Mouse (Mus musculus): ENCODE data around the gene Chst11. TPM values are rescaled to one million over a fixed set of nuclear protein-coding genes. Genes with fewer than 3 reads are reported as not detected.

Chst11 gene
- 1.2 and 1.5 TPM in 2 replicates for polyA plus RNA-seq (2016; fragmentation: Nextera tagmentation; extraction: Ambion mirVana)

GRCm38 (mm10) chr10:82984950-82985699 is at the start of gene Chst11:
Chst11 (plus strand) TSS chr10:82985498.
- peak within 1 kb of the TSS; percentile 86 for H3K27ac ChIP-seq
- H3K4me1 ChIP-seq = peaks cover 41% of the 10 kb centered on the region
- no peaks in the 10 kb centered on the region for H3K36me3 ChIP-seq
- whole genome bisulfite sequencing = under 1% methylated on average over 66 of the region's 67 CpGs
- peak within 1 kb of the TSS; percentile 80 for H3K4me3 ChIP-seq
- DNase-seq (ENCODE audit: low spot score) = peak; percentile 84
- peaks cover 62% of the 10 kb centered on the region for H3K27me3 ChIP-seq (ENCODE audit: low read depth, poor library complexity, severe bottlenecking)
- no peaks in the 10 kb centered on the region for H3K9me3 ChIP-seq (replicated peaks)

- no peaks in the 10 kb centered on the region for H3K9me3 ChIP-seq (replicated peaks)
- no peak for DNase-seq (ENCODE audit: low spot score)
- H3K27ac ChIP-seq = no peak overlapping the region
- H3K4me1 ChIP-seq = no peaks in the 10 kb centered on the region
- no peak overlapping the region for H3K4me3 ChIP-seq
- WGBS = 89% methylated on average over 6 of the region's 6 CpGs
- H3K27me3 ChIP-seq (ENCODE audit: low read depth, poor library complexity, severe bottlenecking) = no peaks in the 10 kb centered on the region
- no peaks in the 10 kb centered on the region for H3K36me3 ChIP-seq
Measured at GRCm38 (mm10) chr10:82935774-82936173, 49.5 kb upstream of the Chst11 start.

- Histone ChIP-seq H3K4me3 (no peak overlapping the region), H3K36me3 (no peaks in the 10 kb centered on the region), H3K27ac (no peak overlapping the region), H3K9me3 (replicated peaks) (peaks cover 4% of the 10 kb centered on the region; the same call in 1 of the 2 replicates), H3K27me3 (ENCODE audit: low read depth, poor library complexity, severe bottlenecking) (no peaks in the 10 kb centered on the region), H3K4me1 (peaks cover 4% of the 10 kb centered on the region; the same call in 1 of the 2 replicates)
- WGBS = 87% methylated on average over 4 of the region's 4 CpGs
- no peak for DNase-seq (ENCODE audit: low spot score)
Measured at GRCm38 (mm10) chr10:82953415-82953814, 31.9 kb upstream of the Chst11 start.

GRCm38 (mm10) chr10:82955117-82955516 is 30.2 kb upstream of the Chst11 start:
- Histone ChIP-seq H3K9me3 (replicated peaks) (peaks cover 4% of the 10 kb centered on the region; the same call in 1 of the 2 replicates), H3K4me3 (no peak overlapping the region), H3K27ac (no peak overlapping the region), H3K36me3 (no peaks in the 10 kb centered on the region), H3K27me3 (ENCODE audit: low read depth, poor library complexity, severe bottlenecking) (no peaks in the 10 kb centered on the region), H3K4me1 (peaks cover 4% of the 10 kb centered on the region; the same call in 1 of the 2 replicates)
- DNase-seq (ENCODE audit: low spot score) = no peak
- 92% methylated on average over 18 of the region's 18 CpGs for WGBS

GRCm38 (mm10) chr10:82958218-82958761 is 27.0 kb upstream of the Chst11 start:
- 82% methylated on average over 5 of the region's 5 CpGs for WGBS
- no peaks in the 10 kb centered on the region for H3K36me3 ChIP-seq
- peaks cover 4% of the 10 kb centered on the region; the same call in 1 of the 2 replicates for H3K9me3 ChIP-seq (replicated peaks)
- DNase-seq (ENCODE audit: low spot score) = no peak
- no peak overlapping the region for H3K27ac ChIP-seq
- no peak overlapping the region for H3K4me3 ChIP-seq
- no peaks in the 10 kb centered on the region for H3K27me3 ChIP-seq (ENCODE audit: low read depth, poor library complexity, severe bottlenecking)
- H3K4me1 ChIP-seq = no peaks in the 10 kb centered on the region

- no peaks in the 10 kb centered on the region for H3K4me1 ChIP-seq
- no peaks in the 10 kb centered on the region for H3K36me3 ChIP-seq
- no peak overlapping the region for H3K27ac ChIP-seq
- H3K9me3 ChIP-seq (replicated peaks) = peaks cover 2% of the 10 kb centered on the region; the same call in 1 of the 2 replicates
- no peak overlapping the region for H3K4me3 ChIP-seq
- H3K27me3 ChIP-seq (ENCODE audit: low read depth, poor library complexity, severe bottlenecking) = no peaks in the 10 kb centered on the region
- no peak for DNase-seq (ENCODE audit: low spot score)
Measured at GRCm38 (mm10) chr10:82959316-82959715, 26.0 kb upstream of the Chst11 start.

- Histone ChIP-seq H3K9me3 (replicated peaks) (no peaks in the 10 kb centered on the region), H3K36me3 (no peaks in the 10 kb centered on the region), H3K27ac (no peak overlapping the region), H3K4me1 (no peaks in the 10 kb centered on the region), H3K27me3 (ENCODE audit: low read depth, poor library complexity, severe bottlenecking) (no peaks in the 10 kb centered on the region), H3K4me3 (no peak overlapping the region)
- 46% methylated on average over 7 of the region's 7 CpGs for WGBS
- DNase-seq (ENCODE audit: low spot score) = no peak
Measured at GRCm38 (mm10) chr10:82961302-82961701, 24.0 kb upstream of the Chst11 start.

GRCm38 (mm10) chr10:82962018-82962417 is 23.3 kb upstream of the Chst11 start:
- H3K4me3 ChIP-seq = no peak overlapping the region
- H3K4me1 ChIP-seq = no peaks in the 10 kb centered on the region
- no peaks in the 10 kb centered on the region for H3K36me3 ChIP-seq
- DNase-seq (ENCODE audit: low spot score) = no peak
- no peaks in the 10 kb centered on the region for H3K9me3 ChIP-seq (replicated peaks)
- no peaks in the 10 kb centered on the region for H3K27me3 ChIP-seq (ENCODE audit: low read depth, poor library complexity, severe bottlenecking)
- no peak overlapping the region for H3K27ac ChIP-seq
- 90% methylated on average over 4 of the region's 4 CpGs for WGBS

GRCm38 (mm10) chr10:82962472-82963020 is 22.8 kb upstream of the Chst11 start:
- 85% methylated on average over 6 of the region's 6 CpGs for WGBS
- Histone ChIP-seq H3K27me3 (ENCODE audit: low read depth, poor library complexity, severe bottlenecking) (no peaks in the 10 kb centered on the region), H3K4me3 (no peak overlapping the region), H3K27ac (no peak overlapping the region), H3K4me1 (no peaks in the 10 kb centered on the region), H3K36me3 (no peaks in the 10 kb centered on the region), H3K9me3 (replicated peaks) (no peaks in the 10 kb centered on the region)
- no peak for DNase-seq (ENCODE audit: low spot score)

GRCm38 (mm10) chr10:82964491-82964890 is 20.8 kb upstream of the Chst11 start:
- H3K27me3 ChIP-seq (ENCODE audit: low read depth, poor library complexity, severe bottlenecking) = no peaks in the 10 kb centered on the region
- no peaks in the 10 kb centered on the region for H3K36me3 ChIP-seq
- no peak overlapping the region for H3K27ac ChIP-seq
- H3K9me3 ChIP-seq (replicated peaks) = no peaks in the 10 kb centered on the region
- no peak overlapping the region for H3K4me3 ChIP-seq
- H3K4me1 ChIP-seq = peaks cover 2% of the 10 kb centered on the region
- 80% methylated on average over 7 of the region's 7 CpGs for WGBS
- DNase-seq (ENCODE audit: low spot score) = no peak

- no peak for DNase-seq (ENCODE audit: low spot score)
- Histone ChIP-seq H3K9me3 (replicated peaks) (no peaks in the 10 kb centered on the region), H3K36me3 (no peaks in the 10 kb centered on the region), H3K4me1 (peaks cover 5% of the 10 kb centered on the region), H3K27me3 (ENCODE audit: low read depth, poor library complexity, severe bottlenecking) (no peaks in the 10 kb centered on the region), H3K27ac (no peak overlapping the region), H3K4me3 (no peak overlapping the region)
- WGBS = 89% methylated on average over 7 of the region's 7 CpGs
Measured at GRCm38 (mm10) chr10:82966672-82967071, 18.6 kb upstream of the Chst11 start.

GRCm38 (mm10) chr10:82969612-82970011 is 15.7 kb upstream of the Chst11 start:
- H3K27me3 ChIP-seq (ENCODE audit: low read depth, poor library complexity, severe bottlenecking) = no peaks in the 10 kb centered on the region
- H3K9me3 ChIP-seq (replicated peaks) = no peaks in the 10 kb centered on the region
- DNase-seq (ENCODE audit: low spot score) = no peak
- 0 out of 2 replicates have a peak overlapping the region, but pooled peaks have one; percentile 14 for H3K27ac ChIP-seq
- peaks cover 5% of the 10 kb centered on the region for H3K4me1 ChIP-seq
- WGBS = 72% methylated on average over 5 of the region's 5 CpGs
- no peaks in the 10 kb centered on the region for H3K36me3 ChIP-seq
- no peak overlapping the region for H3K4me3 ChIP-seq

GRCm38 (mm10) chr10:82971549-82971948 is 13.7 kb upstream of the Chst11 start:
- WGBS = 81% methylated on average over 11 of the region's 11 CpGs
- Histone ChIP-seq H3K27ac (no peak overlapping the region; the same call in 1 of the 2 replicates), H3K4me1 (peaks cover 9% of the 10 kb centered on the region), H3K9me3 (replicated peaks) (no peaks in the 10 kb centered on the region), H3K27me3 (ENCODE audit: low read depth, poor library complexity, severe bottlenecking) (no peaks in the 10 kb centered on the region), H3K4me3 (no peak overlapping the region), H3K36me3 (no peaks in the 10 kb centered on the region)
- DNase-seq (ENCODE audit: low spot score) = no peak

Data from limb, embryonic 10.5 days (tissue).